Mouse (Mus musculus): Measurements from ENCODE around the gene Socs1.

GRCm38 (mm10) chr16:10776322-10776721 is 9.0 kb downstream of the Socs1 start:
- TF ChIP-seq POLR2A (IDR thresholded peaks at IDR 0.05; ENCODE audit: extremely low read depth, insufficient read depth, low read length) = no peak
- no peak for TF ChIP-seq CTCF (IDR thresholded peaks at IDR 0.05; ENCODE audit: low read depth, low read length)

All from liver, adult 2 months (tissue).